Mouse (Mus musculus): ENCODE results near the gene Men1. TPM values are rescaled to one million over a fixed set of nuclear protein-coding genes. Genes with fewer than 3 reads are reported as not detected.

The Men1 gene
- 51.0 TPM for polyA plus RNA-seq (2012; fragmentation: generic; extraction: Trizol)
- long read RNA-seq, experiment 1, transcript Men1-201 (9 exons, 2,975 nt), result major isoform, 19 of 37 reads
- long read RNA-seq, experiment 1, partial matches to known transcripts, result 6 of 37 reads
- long read RNA-seq, experiment 1, other reads (novel, unspliced or antisense), result 4 of 37 reads
- long read RNA-seq, experiment 2, transcript Men1-202 (8 exons, 2,738 nt), result minor isoform, 6 of 212 reads
- long read RNA-seq, experiment 2, transcript Men1-206 (10 exons, 2,652 nt), result minor isoform, 15 of 212 reads
- long read RNA-seq, experiment 2, transcript Men1-203 (10 exons, 2,639 nt), result minor isoform, 20 of 212 reads
- long read RNA-seq, experiment 2, transcript Men1-201 (9 exons, 2,975 nt), result major isoform, 146 of 212 reads
- long read RNA-seq, experiment 2, partial matches to known transcripts, result 13 of 212 reads
- long read RNA-seq, experiment 2, other reads (novel, unspliced or antisense), result 11 of 212 reads

DNA sequence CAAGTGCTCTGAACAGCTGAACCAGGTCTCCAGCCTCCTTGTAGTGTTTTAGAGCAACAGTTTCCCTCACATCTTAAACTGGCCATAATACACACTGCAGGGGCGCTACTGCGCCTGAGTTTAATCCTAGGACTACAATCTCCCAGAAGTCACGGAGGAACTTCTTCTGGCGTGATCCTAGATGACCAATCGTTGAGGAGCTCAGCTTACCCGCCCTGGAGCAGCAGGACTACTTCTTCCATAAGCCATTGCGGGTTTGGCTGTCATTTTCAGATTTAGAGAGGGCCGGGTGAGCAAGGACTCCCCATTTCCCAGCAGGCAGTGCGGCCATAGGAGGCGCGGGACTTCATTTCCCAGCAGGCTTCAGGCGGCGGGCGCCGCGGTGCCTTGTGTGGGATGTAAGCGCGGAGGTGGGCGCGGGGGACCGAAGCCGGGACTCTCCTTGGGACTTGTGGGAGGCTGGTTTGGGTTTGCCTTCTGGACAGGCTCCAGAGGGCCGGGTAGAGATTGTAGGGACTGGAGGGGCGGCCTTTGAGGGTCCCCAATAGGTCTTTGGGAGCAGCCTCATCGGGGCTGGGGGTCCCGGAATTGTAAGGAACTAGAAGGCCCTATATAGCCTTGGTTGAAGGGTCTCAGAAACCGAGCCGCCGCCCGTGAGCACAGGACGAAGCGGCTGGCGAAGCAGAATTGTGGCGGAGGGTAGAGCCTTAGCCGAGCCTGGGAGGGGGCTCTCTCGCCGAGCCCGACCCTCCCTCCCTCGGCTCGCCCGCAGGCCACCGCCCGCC is at the start of gene Men1:
Men1 (plus strand) TSS at position 307 of the 785 bp plus-strand sequence.
- Histone ChIP-seq H3K79me2 (ENCODE audit: control insufficient read depth, insufficient read depth) (peaks cover 28% of the 10 kb centered on the region), H3K4me3 (ENCODE audit: insufficient read depth, poor library complexity, severe bottlenecking) (peak within 1 kb of the TSS; percentile 89), H3K36me3 (ENCODE audit: control insufficient read depth, insufficient read depth) (peaks cover 31% of the 10 kb centered on the region), H3K27me3 (ENCODE audit: control insufficient read depth, insufficient read depth, insufficient read length) (no peaks in the 10 kb centered on the region), H3K79me3 (ENCODE audit: low read depth) (peaks cover 13% of the 10 kb centered on the region), H3ac (ENCODE audit: control insufficient read depth, insufficient read length, low read depth) (peak within 1 kb of the TSS; percentile 99)
- TF ChIP-seq USF1 (IDR thresholded peaks at IDR 0.05; ENCODE audit: low read depth) (peak; percentile 34), CEBPB (IDR thresholded peaks at IDR 0.05; ENCODE audit: low read depth) (no peak), CTCF (IDR thresholded peaks at IDR 0.05; ENCODE audit: control insufficient read depth, insufficient read depth, insufficient read length) (no peak), FOSL1 (IDR thresholded peaks at IDR 0.05; ENCODE audit: insufficient read depth, low read length, poor library complexity, severe bottlenecking) (no peak), MYOD1 (IDR thresholded peaks at IDR 0.05; ENCODE audit: control insufficient read depth, insufficient read length, low read depth) (no peak)

DNA sequence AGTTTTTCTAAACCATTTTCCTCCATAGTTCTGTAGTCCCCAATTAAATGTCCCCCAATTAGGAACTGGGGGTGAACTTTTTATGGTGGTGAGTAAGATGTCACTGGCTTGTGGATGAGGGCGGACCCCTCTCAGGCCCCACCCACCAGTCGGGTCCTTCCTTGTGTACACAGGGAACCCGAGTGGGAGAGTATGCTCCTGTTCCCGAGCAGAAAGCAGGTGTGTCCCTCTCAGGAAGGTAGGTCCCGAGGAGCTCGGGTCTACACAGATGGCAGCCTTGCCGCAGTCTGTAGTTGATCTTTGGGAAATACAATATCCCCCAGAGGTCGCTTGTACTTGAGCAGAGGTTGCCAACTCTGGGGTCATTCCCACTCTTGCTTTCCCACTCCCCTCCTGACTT is 49.6 kb upstream of the Men1 start:
- H3ac ChIP-seq (ENCODE audit: control insufficient read depth, insufficient read length, low read depth), result no peak overlapping the region

DNA sequence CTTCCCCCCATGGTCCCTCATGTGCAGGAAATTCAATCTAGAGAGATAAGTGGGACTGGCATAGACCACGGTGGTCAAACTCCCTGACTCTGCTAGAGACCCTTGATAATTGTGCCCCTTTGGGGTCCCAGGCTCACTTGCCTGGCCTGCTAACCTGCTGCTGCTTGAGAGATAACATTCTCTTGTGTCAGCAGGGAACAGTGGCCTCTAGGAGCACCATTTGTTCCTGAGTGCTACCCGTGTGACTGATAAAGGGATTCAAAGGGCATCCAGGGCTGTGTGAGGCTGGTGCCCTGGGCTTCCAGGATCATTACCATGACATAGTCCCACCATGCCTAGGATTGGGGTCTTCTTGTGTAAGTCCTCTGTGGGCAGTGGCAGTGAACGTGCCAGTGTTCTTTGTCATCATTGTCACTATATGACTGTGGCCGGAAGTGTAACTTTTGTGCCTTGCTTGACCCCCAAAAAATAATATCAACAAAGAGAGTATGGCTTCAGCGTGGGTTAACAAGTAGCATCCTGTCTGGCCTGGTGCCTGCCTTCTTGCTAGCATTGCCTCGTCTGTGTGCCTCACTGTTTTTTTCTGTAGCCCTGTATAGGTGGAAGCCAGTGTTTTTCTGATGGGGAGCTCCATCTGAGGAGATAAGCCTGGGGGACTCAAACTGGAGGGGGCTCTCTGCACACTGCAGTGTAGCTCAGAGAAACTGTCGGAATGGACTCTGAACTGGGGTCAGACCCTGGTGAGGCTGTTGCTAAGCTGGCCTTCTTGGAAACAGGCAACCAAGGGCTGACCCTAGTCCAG is 48.9 kb upstream of the Men1 start:
- Histone ChIP-seq H3K79me3 (ENCODE audit: low read depth) (peaks cover 74% of the 10 kb centered on the region), H3K27me3 (ENCODE audit: control insufficient read depth, insufficient read depth, insufficient read length) (no peaks in the 10 kb centered on the region), H3K4me3 (ENCODE audit: insufficient read depth, poor library complexity, severe bottlenecking) (no peak overlapping the region), H3K79me2 (ENCODE audit: control insufficient read depth, insufficient read depth) (peaks cover 100% of the 10 kb centered on the region), H3K36me3 (ENCODE audit: control insufficient read depth, insufficient read depth) (peaks cover 85% of the 10 kb centered on the region), H3ac (ENCODE audit: control insufficient read depth, insufficient read length, low read depth) (no peak overlapping the region)
- TF ChIP-seq MYOG (IDR thresholded peaks at IDR 0.05; ENCODE audit: control insufficient read depth, extremely low read depth, insufficient read length) (no peak), MAX (IDR thresholded peaks at IDR 0.05) (no peak), CEBPB (IDR thresholded peaks at IDR 0.05; ENCODE audit: low read depth) (no peak), MYOD1 (IDR thresholded peaks at IDR 0.05; ENCODE audit: control insufficient read depth, insufficient read length, low read depth) (no peak), CTCF (IDR thresholded peaks at IDR 0.05; ENCODE audit: control insufficient read depth, insufficient read depth, insufficient read length) (no peak), FOSL1 (IDR thresholded peaks at IDR 0.05; ENCODE audit: insufficient read depth, low read length, poor library complexity, severe bottlenecking) (no peak), USF1 (IDR thresholded peaks at IDR 0.05; ENCODE audit: low read depth) (no peak)

More for the DNA sequence above, 49.6 kb upstream of the Men1 start:
- H3K4me3 ChIP-seq (ENCODE audit: insufficient read depth, poor library complexity, severe bottlenecking), result no peak overlapping the region
- TF ChIP-seq MAX (IDR thresholded peaks at IDR 0.05), result no peak
- TF ChIP-seq MYOG (IDR thresholded peaks at IDR 0.05; ENCODE audit: control insufficient read depth, extremely low read depth, insufficient read length), result no peak
- TF ChIP-seq USF1 (IDR thresholded peaks at IDR 0.05; ENCODE audit: low read depth), result no peak
- TF ChIP-seq FOSL1 (IDR thresholded peaks at IDR 0.05; ENCODE audit: insufficient read depth, low read length, poor library complexity, severe bottlenecking), result no peak
- no peak for TF ChIP-seq MYOD1 (IDR thresholded peaks at IDR 0.05; ENCODE audit: control insufficient read depth, insufficient read length, low read depth)
- no peak for TF ChIP-seq CEBPB (IDR thresholded peaks at IDR 0.05; ENCODE audit: low read depth)
- no peak for TF ChIP-seq CTCF (IDR thresholded peaks at IDR 0.05; ENCODE audit: control insufficient read depth, insufficient read depth, insufficient read length)
- no peaks in the 10 kb centered on the region for H3K27me3 ChIP-seq (ENCODE audit: control insufficient read depth, insufficient read depth, insufficient read length)
- peaks cover 100% of the 10 kb centered on the region for H3K79me2 ChIP-seq (ENCODE audit: control insufficient read depth, insufficient read depth)
- H3K36me3 ChIP-seq (ENCODE audit: control insufficient read depth, insufficient read depth), result peaks cover 89% of the 10 kb centered on the region
- peaks cover 77% of the 10 kb centered on the region for H3K79me3 ChIP-seq (ENCODE audit: low read depth)

DNA sequence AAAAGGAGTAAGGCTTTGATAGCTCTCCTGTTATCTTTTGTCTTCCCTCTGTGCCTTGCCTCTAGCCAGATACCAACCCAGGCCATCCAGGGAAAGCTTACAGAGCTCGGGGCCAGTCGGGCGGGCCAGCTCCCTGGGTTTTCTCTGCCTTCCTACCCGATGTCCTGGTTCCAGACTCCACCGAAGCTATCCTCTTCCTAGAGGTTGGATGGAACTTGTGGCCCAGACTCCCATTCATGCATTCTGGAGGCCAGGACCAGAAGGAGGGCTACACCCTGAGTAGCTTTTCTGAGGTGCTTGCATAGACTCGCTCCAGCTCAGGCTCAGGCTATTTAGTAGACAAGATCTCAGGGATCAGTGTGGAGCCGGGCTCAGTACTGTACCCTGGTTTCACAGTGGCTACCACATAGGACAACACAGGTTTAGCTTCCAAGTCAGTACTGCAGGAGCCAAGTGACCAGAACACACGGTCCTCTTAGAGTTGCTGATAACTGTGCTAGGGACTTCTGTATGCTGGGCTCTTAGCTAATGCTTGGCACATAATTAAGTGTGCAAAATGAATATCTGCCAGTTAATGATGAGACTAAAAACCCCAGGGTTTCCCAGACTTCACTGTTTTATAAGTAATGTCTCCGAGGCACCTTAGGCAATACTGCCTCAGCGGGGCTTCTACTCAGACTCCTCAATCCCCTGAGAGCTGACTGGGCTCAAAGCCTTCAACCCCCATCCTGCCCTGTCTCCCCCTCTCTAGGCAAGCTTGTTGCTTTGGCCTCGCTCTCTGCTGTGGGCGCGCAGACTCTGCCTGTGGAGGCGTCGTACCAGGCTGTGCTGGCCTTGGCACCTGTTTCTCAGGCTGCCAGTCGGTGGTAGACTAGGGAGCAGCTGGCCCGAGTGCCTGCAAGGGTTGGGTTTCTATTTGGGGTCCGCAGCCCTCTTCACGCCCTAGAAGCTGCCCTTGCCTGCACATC is 48.1 kb upstream of the Men1 start:
- Histone ChIP-seq H3K79me2 (ENCODE audit: control insufficient read depth, insufficient read depth) (peaks cover 100% of the 10 kb centered on the region), H3K36me3 (ENCODE audit: control insufficient read depth, insufficient read depth) (peaks cover 78% of the 10 kb centered on the region), H3K4me3 (ENCODE audit: insufficient read depth, poor library complexity, severe bottlenecking) (no peak overlapping the region), H3K79me3 (ENCODE audit: low read depth) (peaks cover 66% of the 10 kb centered on the region), H3ac (ENCODE audit: control insufficient read depth, insufficient read length, low read depth) (no peak overlapping the region), H3K27me3 (ENCODE audit: control insufficient read depth, insufficient read depth, insufficient read length) (no peaks in the 10 kb centered on the region)
- TF ChIP-seq CTCF (IDR thresholded peaks at IDR 0.05; ENCODE audit: control insufficient read depth, insufficient read depth, insufficient read length) (no peak), MAX (IDR thresholded peaks at IDR 0.05) (no peak), FOSL1 (IDR thresholded peaks at IDR 0.05; ENCODE audit: insufficient read depth, low read length, poor library complexity, severe bottlenecking) (no peak), MYOD1 (IDR thresholded peaks at IDR 0.05; ENCODE audit: control insufficient read depth, insufficient read length, low read depth) (no peak), USF1 (IDR thresholded peaks at IDR 0.05; ENCODE audit: low read depth) (no peak)
